Mouse (Mus musculus) lung, postnatal 0 days (tissue): ENCODE measurements around the gene Tmem164.

Source experiments
- CTCF ChIP-seq: IDR thresholded peaks from 2 replicates; pipeline ENCODE4 v1.5.1; 2016; ENCODE audit warnings: antibody characterized with exemption, mild to moderate bottlenecking
- EP300 ChIP-seq: IDR thresholded peaks from 2 replicates; pipeline ENCODE4 v1.6.1; 2016; ENCODE audit warnings: antibody characterized with exemption, mild to moderate bottlenecking, control low read depth

- no peak for TF ChIP-seq CTCF
- peak; percentile 27; the same call in 1 of the 2 replicates for TF ChIP-seq EP300
These were observed 111.0 kb downstream of the Tmem164 start for GRCm38 (mm10) chrX:142792185-142792584.
